Mouse (Mus musculus) heart, postnatal 4 days (tissue): ENCODE data around the gene Plac9a. TPM values are rescaled to one million over a fixed set of nuclear protein-coding genes. Genes with fewer than 3 reads are reported as not detected.

Source experiments
- total RNA-seq, 2 experiments: library from RNA; stranded (reverse); gene quantifications; 2 replicates each; pipeline ENCODE4 v1.2.3; 2021

Plac9a gene
- total RNA-seq, 2 experiments from 2014 or later: 1.0 to 3.2 TPM

Other genes with a start within 250 kb of the Plac9a start
- gene Ppif, start 208.9 kb downstream of the Plac9a start, total RNA-seq: 100 to 1,000 TPM; 188 to 208 TPM
- gene Zcchc24, start 134.1 kb downstream of the Plac9a start, total RNA-seq: 10 to 100 TPM; 48.6 to 52.2 TPM
- 10 to 100 TPM; 69.8 to 72.3 TPM for gene Anxa11, start 60.9 kb downstream of the Plac9a start, total RNA-seq
- 1 to 10 TPM; 4.5 to 5.4 TPM for gene Tmem254a, start 24.6 kb upstream of the Plac9a start, total RNA-seq
- gene Cphx1, start 35.2 kb upstream of the Plac9a start, total RNA-seq: not detected
- gene Duxbl1, start 75.5 kb upstream of the Plac9a start, total RNA-seq: not detected
- gene Gm9780, start 139.6 kb upstream of the Plac9a start, total RNA-seq: 10 to 100 TPM; 10.1 to 18.1 TPM
- 10 to 100 TPM; 15.5 to 31.0 TPM for gene Tmem254c, start 164.3 kb upstream of the Plac9a start, total RNA-seq
- not detected for gene Cphx2, start 178.4 kb upstream of the Plac9a start, total RNA-seq
- gene Cphx3, start 179.2 kb upstream of the Plac9a start, total RNA-seq: not detected
- under 1 TPM; 0.24 to 0.61 TPM for gene Duxbl2, start 215.2 kb upstream of the Plac9a start, total RNA-seq